9 mouse cellular contexts compared by ENCODE assay signal in the genomic region with DNA sequence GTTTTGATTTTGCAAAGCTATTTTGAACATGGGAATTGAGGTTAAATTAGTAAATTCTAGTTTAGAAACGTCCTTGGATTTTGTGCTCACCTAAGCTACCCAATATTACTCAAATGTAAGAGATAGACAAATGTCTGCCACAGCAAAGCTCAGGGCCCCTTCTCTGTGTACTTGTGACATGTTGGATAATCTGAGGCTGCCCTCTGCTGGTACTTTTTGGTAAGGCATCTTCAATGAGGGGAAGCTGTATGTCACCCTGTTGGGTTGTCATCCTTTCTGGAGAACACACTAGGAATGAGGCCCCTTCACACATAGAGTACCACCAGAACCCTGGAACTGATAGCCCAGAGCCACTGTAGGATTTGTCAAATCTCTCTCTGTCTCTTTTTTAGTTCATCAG. TPM values are rescaled to one million over a fixed set of nuclear protein-coding genes. Genes with fewer than 3 reads are reported as not detected.
A peak's percentile ranks its signal among the peaks of the same experiment; 100 is the strongest.
DNase-seq lines count a peak whose midpoint lies in the region; TF ChIP-seq lines count a peak whose summit lies in the region.
"Had no signal": no experiment of that assay in that cellular context is flagged by ENCODE, and none has a peak within 500 bp of the region (broad histone marks: within the 10 kb centered on the region; RNA-seq: fewer than 3 reads in every experiment).

No protein-coding gene starts in this region.

- H3K27me3 ChIP-seq in embryonic facial prominence, embryonic 10.5 days (replicated peaks; ENCODE audit: low read depth, poor library complexity, severe bottlenecking) = peaks cover 10% of the 10 kb centered on the region; the same call in 1 of the 2 replicates
- H3K27me3 ChIP-seq: limb, embryonic 15.5 days had no signal

- in situ Hi-C loops in ES-E14 (cut with MboI; ENCODE audit: low sequenced_read_pairs in 2 of 2, unreplicated experiment in 2 of 2) = loop anchor here (25.0 kb wide), 1 partner anchor 118 kb away; no protein-coding TSS in a partner anchor

- no peak overlapping the region for H3K27ac ChIP-seq in ES-E14 (ENCODE audit: insufficient read depth, low read depth, low read length, poor library complexity, severe bottlenecking)
- no peak overlapping the region for H3K27ac ChIP-seq in embryonic facial prominence, embryonic 10.5 days (replicated peaks)
- H3K27ac ChIP-seq: limb, embryonic 15.5 days had no signal

- peak; percentile 58 for DNase-seq in ES-E14 (ENCODE audit: low read depth, low spot score)
- DNase-seq in adrenal gland, postnatal 25 days = peak; percentile 73
- DNase-seq in embryonic facial prominence, embryonic 10.5 days (ENCODE audit: low spot score) = peak; percentile 81
- DNase-seq in heart, postnatal 14 days = peak; percentile 85 to 91
- peak; percentile 75 to 94 for DNase-seq in layer of hippocampus, adult 18-20 months (ENCODE audit: low spot score in 2 of 2)
- DNase-seq in lung, postnatal 14 days = peak; percentile 91
- peak; percentile 77 for DNase-seq in right cerebral cortex, adult 18-20 months
- DNase-seq in urinary bladder, postnatal 4 days (ENCODE audit: low spot score in 2 of 2) = peak; percentile 59 to 83

- no peaks in the 10 kb centered on the region for H3K9me3 ChIP-seq in ES-E14 (ENCODE audit: control insufficient read depth, insufficient read depth, low read depth, low read length)
- no peaks in the 10 kb centered on the region for H3K9me3 ChIP-seq in embryonic facial prominence, embryonic 10.5 days
- H3K9me3 ChIP-seq: limb, embryonic 15.5 days had no signal

- peaks cover 0 to 3% of the 10 kb centered on the region in 2 experiments; a peak in 1 of 4 replicates for H3K4me1 ChIP-seq in ES-E14 (ENCODE audit: control insufficient read depth in 2 of 2, insufficient read depth in 2 of 2, low read length in 2 of 2, poor library complexity in 1 of 2)
- H3K4me1 ChIP-seq in embryonic facial prominence, embryonic 10.5 days = peaks cover 51% of the 10 kb centered on the region

- intact Hi-C loops in heart, postnatal 14 days (cut with DNase I) = loop anchor here (2.0 kb wide), 1 partner anchor 62 kb away; no protein-coding TSS in a partner anchor

- H3K4me3 ChIP-seq in ES-E14 (ENCODE audit: insufficient read depth in 1 of 2, low read depth in 1 of 2, low read length in 2 of 2, poor library complexity in 1 of 2, severe bottlenecking in 1 of 2) = no peak overlapping the region
- H3K4me3 ChIP-seq in embryonic facial prominence, embryonic 10.5 days = no peak overlapping the region
- H3K4me3 ChIP-seq: limb, embryonic 15.5 days had no signal

- no peak overlapping the region for H3K9ac ChIP-seq in ES-E14 (ENCODE audit: insufficient read depth, low read depth, low read length, poor library complexity, severe bottlenecking)
- H3K9ac ChIP-seq: limb, embryonic 15.5 days had no signal

- 10% methylated on average over 1 of the region's 1 CpGs for WGBS in embryonic facial prominence, embryonic 10.5 days

- H3K36me3 ChIP-seq in ES-E14 (ENCODE audit: control insufficient read depth, insufficient read depth, low read length, poor library complexity, severe bottlenecking) = no peaks in the 10 kb centered on the region; the same call in 1 of the 2 replicates
- no peaks in the 10 kb centered on the region for H3K36me3 ChIP-seq in embryonic facial prominence, embryonic 10.5 days (replicated peaks)

TF ChIP-seq in ES-E14, 5 proteins besides CTCF, POLR2A, EP300 and RAD21:
- peak; percentile 72; the same call in 1 of the 2 replicates for TF ChIP-seq ZC3H11A (IDR thresholded peaks at IDR 0.05; ENCODE audit: borderline replicate concordance, low read depth, low read length)
- no peak for TF ChIP-seq MAFK (IDR thresholded peaks at IDR 0.05; ENCODE audit: insufficient read depth, low read depth, low read length)
TF ChIP-seq in ES-E14: peak in this region for 1.

RNA-seq across cellular contexts. Expression of a gene that starts 26.9 kb away (rescaled TPM):
- 170 and 344 TPM in 2 replicates for total RNA-seq in ES-E14 (2012; rRNA removed)
- 390 and 445 TPM in 2 replicates for total RNA-seq in adrenal gland, postnatal 25 days (2021)
- polyA plus RNA-seq in embryonic facial prominence, embryonic 10.5 days (2016; fragmentation: Nextera tagmentation; extraction: Ambion mirVana) = 112 and 145 TPM in 2 replicates
- total RNA-seq in heart, postnatal 14 days (2021) = 100 to 1,000 TPM; 119 to 146 TPM
- 1 to 10 TPM; 8.7 to 9.2 TPM for total RNA-seq in layer of hippocampus, adult 18-20 months (2021)

Comparison
In these comparisons a context has a peak if more than half of its experiments do, and no peak if none do; other contexts are left out.
1. RNA of a gene that starts 26.9 kb away (total RNA-seq): 390 to 445 TPM in adrenal gland, postnatal 25 days, 170 to 344 TPM in ES-E14 and 119 to 146 TPM in heart, postnatal 14 days; 8.7 to 9.2 TPM in layer of hippocampus, adult 18-20 months; every median in the first group is over 10 times any median in the second.
2. Peak in every context shown above with its lines, with median percentiles within 50 percentile points of each other: DNase-seq.